25 mouse cellular contexts compared by ENCODE assay signal in the genomic region with DNA sequence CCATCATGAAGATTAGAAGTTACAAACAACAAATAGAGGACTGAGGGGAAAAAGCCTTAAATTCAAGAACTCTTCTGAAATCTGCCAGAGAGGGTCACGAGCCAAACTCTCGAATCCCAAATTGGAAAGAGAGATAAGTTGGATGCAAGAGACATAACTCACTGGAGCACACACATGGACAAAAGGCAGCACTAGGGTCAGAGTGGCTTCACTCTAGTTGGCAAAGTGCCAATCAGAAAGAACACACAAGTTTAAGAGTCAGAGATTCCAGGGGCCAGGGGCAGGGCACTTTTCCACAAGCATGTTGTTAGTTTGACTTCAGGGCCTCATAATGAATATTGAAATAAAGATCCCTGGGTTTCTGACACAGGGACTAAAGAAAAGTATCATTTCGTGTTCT. TPM values are rescaled to one million over a fixed set of nuclear protein-coding genes. Genes with fewer than 3 reads are reported as not detected.
DNase-seq lines count a peak whose midpoint lies in the region; ATAC-seq and TF ChIP-seq lines count a peak whose summit lies in the region.
"Had no signal": no experiment of that assay in that cellular context is flagged by ENCODE, and none has a peak within 500 bp of the region (broad histone marks: within the 10 kb centered on the region; RNA-seq: fewer than 3 reads in every experiment).

No protein-coding gene starts in this region.

- H3K27me3 ChIP-seq in liver, adult 2 months (ENCODE audit: control insufficient read depth, insufficient read depth, low read length) = no peaks in the 10 kb centered on the region
- H3K27me3 ChIP-seq in liver, postnatal 0 days (ENCODE audit: insufficient read depth, low read length) = no peaks in the 10 kb centered on the region
- H3K27me3 ChIP-seq in lung, postnatal 0 days (replicated peaks; ENCODE audit: insufficient read depth, low read length) = no peaks in the 10 kb centered on the region
- H3K27me3 ChIP-seq: forebrain, embryonic 13.5 days; heart, embryonic 13.5 days; hindbrain, embryonic 12.5 days; hindbrain, embryonic 15.5 days; Patski had no signal

- TF ChIP-seq CTCF in liver, adult 2 months (IDR thresholded peaks at IDR 0.05; ENCODE audit: low read depth, low read length) = no peak
- TF ChIP-seq CTCF in liver, postnatal 0 days (IDR thresholded peaks at IDR 0.05; ENCODE audit: low read depth) = no peak
- no peak for TF ChIP-seq CTCF in lung, postnatal 0 days (IDR thresholded peaks at IDR 0.05)

- no peaks in the 10 kb centered on the region; the same call in 1 of the 2 replicates for H3K4me1 ChIP-seq in liver, adult 2 months (ENCODE audit: control insufficient read depth, insufficient read depth, low read length)
- H3K4me1 ChIP-seq in liver, postnatal 0 days (ENCODE audit: insufficient read depth) = no peaks in the 10 kb centered on the region
- no peaks in the 10 kb centered on the region for H3K4me1 ChIP-seq in lung, postnatal 0 days (ENCODE audit: insufficient read depth, low read depth, low read length)
- H3K4me1 ChIP-seq: hindbrain, embryonic 12.5 days; hindbrain, embryonic 15.5 days had no signal

- DNase-seq in heart, adult 11 months = peak; percentile 65
- no peak for DNase-seq in heart, adult 9 months (ENCODE audit: low spot score in 2 of 2)
- peak; percentile 9 for DNase-seq in liver, adult 2 months (ENCODE audit: extremely low read depth, low read depth, low spot score)
- DNase-seq in liver, postnatal 0 days = no peak
- DNase-seq in lung, postnatal 0 days (ENCODE audit: low spot score) = peak; percentile 9
- DNase-seq in lung, adult 18-20 months = no peak
- DNase-seq in thymus, postnatal 36 days = no peak
- DNase-seq: adrenal gland, adult 2 months; adrenal gland, postnatal 14 days; cerebellum, adult 18-20 months; cerebellum, adult 9-10 months; cerebellum, postnatal 14 days; gastrocnemius, postnatal 10 days; gastrocnemius, postnatal 36 days; heart, postnatal 14 days had no signal

- no peaks in the 10 kb centered on the region for H3K79me2 ChIP-seq in liver, adult 2 months (ENCODE audit: control insufficient read depth, insufficient read depth, low read length)

- no peak overlapping the region for H3K9ac ChIP-seq in liver, adult 2 months (ENCODE audit: low read depth, low read length)
- H3K9ac ChIP-seq in liver, postnatal 0 days (replicated peaks) = no peak overlapping the region
- no peak overlapping the region for H3K9ac ChIP-seq in lung, postnatal 0 days (replicated peaks; ENCODE audit: low read depth)
- H3K9ac ChIP-seq: forebrain, embryonic 13.5 days; heart, embryonic 13.5 days; hindbrain, embryonic 12.5 days; hindbrain, embryonic 15.5 days had no signal

- H3K4me3 ChIP-seq in liver, adult 2 months (ENCODE audit: insufficient read depth, low read depth, low read length) = no peak overlapping the region
- no peak overlapping the region for H3K4me3 ChIP-seq in liver, postnatal 0 days (ENCODE audit: low read depth, low read length)
- H3K4me3 ChIP-seq in lung, postnatal 0 days (ENCODE audit: low read depth, low read length) = no peak overlapping the region
- H3K4me3 ChIP-seq: forebrain, embryonic 10.5 days; forebrain, embryonic 13.5 days; heart, embryonic 10.5 days; heart, embryonic 13.5 days; hindbrain, embryonic 12.5 days; hindbrain, embryonic 15.5 days had no signal

- ATAC-seq in liver, postnatal 0 days = no peak
- no peak for ATAC-seq in lung, postnatal 0 days
- ATAC-seq: forebrain, embryonic 13.5 days; forebrain, embryonic 16.5 days; Patski had no signal

- no peak overlapping the region for H3K27ac ChIP-seq in liver, adult 2 months (replicated peaks; ENCODE audit: insufficient read depth, low read depth, low read length)
- H3K27ac ChIP-seq in liver, postnatal 0 days (ENCODE audit: low read depth) = no peak overlapping the region
- no peak overlapping the region for H3K27ac ChIP-seq in lung, postnatal 0 days (ENCODE audit: low read length)
- H3K27ac ChIP-seq: forebrain, embryonic 10.5 days; forebrain, embryonic 13.5 days; heart, embryonic 10.5 days; heart, embryonic 13.5 days; hindbrain, embryonic 12.5 days; hindbrain, embryonic 15.5 days had no signal

- 74% methylated on average over 3 of the region's 3 CpGs for WGBS in liver, adult 2 months
- WGBS in liver, postnatal 0 days (ENCODE audit: insufficient replicate concordance) = 72% methylated on average over 3 of the region's 3 CpGs
- 59% methylated on average over 3 of the region's 3 CpGs for whole genome bisulfite sequencing in lung, postnatal 0 days

- TF ChIP-seq EP300 in liver, postnatal 0 days (IDR thresholded peaks at IDR 0.05; ENCODE audit: low read depth) = no peak
- no peak for TF ChIP-seq EP300 in lung, postnatal 0 days (IDR thresholded peaks at IDR 0.05)

- H3K4me2 ChIP-seq in liver, postnatal 0 days (ENCODE audit: low read depth, low read length) = no peak overlapping the region
- no peak overlapping the region for H3K4me2 ChIP-seq in lung, postnatal 0 days (replicated peaks; ENCODE audit: low read depth, low read length)
- H3K4me2 ChIP-seq: forebrain, embryonic 13.5 days; heart, embryonic 13.5 days; hindbrain, embryonic 12.5 days; hindbrain, embryonic 15.5 days had no signal

- TF ChIP-seq POLR2A in liver, adult 2 months (IDR thresholded peaks at IDR 0.05; ENCODE audit: extremely low read depth, insufficient read depth, low read length) = no peak

- H3K36me3 ChIP-seq in liver, adult 2 months (ENCODE audit: control insufficient read depth, insufficient read depth, low read length) = no peaks in the 10 kb centered on the region
- no peaks in the 10 kb centered on the region for H3K36me3 ChIP-seq in liver, postnatal 0 days (replicated peaks; ENCODE audit: insufficient read depth, low read length)
- H3K36me3 ChIP-seq in lung, postnatal 0 days (ENCODE audit: insufficient read depth, low read length) = no peaks in the 10 kb centered on the region
- H3K36me3 ChIP-seq: forebrain, embryonic 10.5 days; heart, embryonic 10.5 days; heart, embryonic 13.5 days; hindbrain, embryonic 12.5 days; hindbrain, embryonic 15.5 days had no signal

- H3K9me3 ChIP-seq in liver, postnatal 0 days (ENCODE audit: low read length) = no peaks in the 10 kb centered on the region
- H3K9me3 ChIP-seq in lung, postnatal 0 days (ENCODE audit: low read length) = no peaks in the 10 kb centered on the region
- H3K9me3 ChIP-seq: forebrain, embryonic 10.5 days; forebrain, embryonic 13.5 days; heart, embryonic 10.5 days; hindbrain, embryonic 12.5 days; hindbrain, embryonic 15.5 days had no signal

RNA-seq across cellular contexts. Expression of gene Ccdc3, which starts 48.1 kb away (rescaled TPM):
- total RNA-seq in liver, adult 2 months (2014; rRNA removed) = 0.92 and 1.6 TPM in 2 replicates
- 0.78 and 0.91 TPM in 2 replicates for polyA plus RNA-seq in liver, adult 2 months (2012; rRNA removed)
- 2.6 and 3.2 TPM in 2 replicates for polyA plus RNA-seq in liver, postnatal 0 days (2015; fragmentation: Nextera tagmentation; extraction: Ambion mirVana)
- 6.5 TPM in 2 replicates for polyA plus RNA-seq in lung, postnatal 0 days (2015; fragmentation: Nextera tagmentation; extraction: Ambion mirVana)
- total RNA-seq: granulocyte monocyte progenitor cell, adult 5-6 weeks; hematopoietic stem cell, adult 5-6 weeks had no signal

Comparison
In these comparisons a context has a peak if more than half of its experiments do, and no peak if none do; other contexts are left out.
1. DNase-seq: peak in heart, adult 11 months (single experiment), liver, adult 2 months (single experiment) and lung, postnatal 0 days (single experiment); none in heart, adult 9 months (0 of 2), liver, postnatal 0 days (single experiment), lung, adult 18-20 months (0 of 2) and thymus, postnatal 36 days (0 of 2).